Mouse (Mus musculus) kidney, embryonic 15.5 days (tissue): ENCODE data around the gene Ddi2. TPM values are rescaled to one million over a fixed set of nuclear protein-coding genes. Genes with fewer than 3 reads are reported as not detected.
A peak's percentile ranks its signal among the peaks of the same experiment; 100 is the strongest.

Experiments
- ATAC-seq: fragments of 200-750 bp; cut with Nextera tagmentation; replicated peaks from 2 replicates; pipeline ENCODE4 v1.8.0; 2017; ENCODE audit warnings: moderate TSS enrichment; ENCODE audit not compliant: low FRiP score
- H3K27ac ChIP-seq: fragments of 300-500 bp; sonication (generic); 2 replicates; pipeline ENCODE4 v1.5.1; 2015; ENCODE audit warnings: mild to moderate bottlenecking, inconsistent platforms
- H3K27me3 ChIP-seq: fragments of 300-500 bp; sonication (generic); 2 replicates; pipeline ENCODE4 v1.6.1; 2015; ENCODE audit warnings: inconsistent platforms
- H3K36me3 ChIP-seq: fragments of 300-500 bp; sonication (generic); 2 replicates; pipeline ENCODE4 v1.6.1; 2015; ENCODE audit warnings: inconsistent platforms
- H3K4me1 ChIP-seq: fragments of 300-500 bp; sonication (generic); 2 replicates; pipeline ENCODE4 v1.6.1; 2015; ENCODE audit warnings: inconsistent platforms
- H3K4me2 ChIP-seq: fragments of 300-500 bp; sonication (generic); 2 replicates; pipeline ENCODE4 v1.6.1; 2015; ENCODE audit warnings: moderate library complexity, mild to moderate bottlenecking, inconsistent platforms
- H3K4me3 ChIP-seq: fragments of 300-500 bp; sonication (generic); replicated peaks from 2 replicates; pipeline ENCODE4 v1.5.1; 2015; ENCODE audit warnings: mild to moderate bottlenecking, inconsistent platforms
- H3K9ac ChIP-seq: fragments of 300-500 bp; sonication (generic); 2 replicates; pipeline ENCODE4 v1.6.1; 2015; ENCODE audit warnings: mild to moderate bottlenecking, inconsistent platforms
- H3K9me3 ChIP-seq: fragments of 300-500 bp; sonication (generic); replicated peaks from 2 replicates; pipeline ENCODE4 v1.6.1; 2016; ENCODE audit warnings: inconsistent platforms
- WGBS: fragments of 180-500 bp; shearing (Covaris S2); methylation state at CpG from one replicate; pipeline ENCODE4 v1.1.7; 2015; ENCODE audit warnings: mixed read lengths; 5-methylcytosine and 5-hydroxymethylcytosine counted together
- polyA plus RNA-seq: library from polyadenylated mRNA; unstranded; fragments of >200 nt; fragmentation: Nextera tagmentation; extraction: Ambion mirVana; gene quantifications from 2 replicates; pipeline ENCODE4 v1.2.1, GENCODE M21; 2015

Ddi2 gene
- polyA plus RNA-seq, 1 experiment from 2014 or later: 21.8 TPM

DNA sequence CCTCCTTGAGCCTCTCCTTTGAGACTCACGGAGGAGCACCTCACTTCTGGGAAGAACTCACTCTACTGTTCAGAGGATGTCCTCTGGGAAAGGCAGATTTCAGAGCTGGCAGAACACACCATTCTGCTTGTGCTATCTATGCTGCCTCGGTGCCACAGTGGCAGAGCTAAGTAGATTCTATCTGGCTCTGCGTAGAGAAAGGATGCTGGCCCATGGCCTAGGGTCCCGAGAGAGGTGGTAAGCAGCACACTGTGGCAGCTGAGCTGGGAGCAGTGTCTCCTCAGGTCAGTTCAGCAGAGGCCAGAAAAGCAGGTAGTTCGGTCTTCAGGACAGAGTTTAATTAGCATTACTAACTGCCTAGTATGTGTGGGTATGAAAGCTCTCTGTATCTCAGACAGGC, 75.0 kb downstream of the Ddi2 start:
- ATAC-seq: no peak
- no peak overlapping the region for H3K4me3 ChIP-seq
- H3K4me1 ChIP-seq: peaks cover 12% of the 10 kb centered on the region
- peaks cover 32% of the 10 kb centered on the region for H3K36me3 ChIP-seq
- no peak overlapping the region for H3K27ac ChIP-seq
- WGBS: 92% methylated on average over 5 of the region's 5 CpGs
- H3K27me3 ChIP-seq: no peaks in the 10 kb centered on the region
- H3K9ac ChIP-seq: no peak overlapping the region
- H3K9me3 ChIP-seq: no peaks in the 10 kb centered on the region
- H3K4me2 ChIP-seq: no peak overlapping the region

DNA sequence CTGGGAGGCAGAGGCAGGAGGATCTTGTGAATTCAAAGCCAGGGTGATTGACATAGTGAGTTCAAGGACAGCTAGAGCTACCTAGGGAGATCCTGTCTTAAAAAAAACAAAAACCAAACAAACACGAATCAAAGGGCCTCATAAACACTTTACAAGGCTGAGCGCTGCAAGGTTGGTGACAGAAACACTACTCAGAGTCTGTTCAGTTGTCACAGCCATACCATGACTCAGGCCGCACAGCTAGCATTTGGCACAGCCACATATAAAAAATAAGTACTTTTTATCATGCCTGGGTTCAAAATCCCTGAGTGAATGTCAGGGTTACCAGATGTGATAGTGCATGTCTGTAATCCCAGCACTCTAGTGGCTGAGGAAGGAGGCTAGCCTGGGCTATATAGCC, 76.0 kb downstream of the Ddi2 start:
- no peak for ATAC-seq
- Histone ChIP-seq H3K9ac (no peak overlapping the region), H3K36me3 (peaks cover 31% of the 10 kb centered on the region), H3K9me3 (no peaks in the 10 kb centered on the region), H3K4me2 (no peak overlapping the region), H3K4me3 (no peak overlapping the region), H3K27me3 (no peaks in the 10 kb centered on the region), H3K4me1 (peaks cover 21% of the 10 kb centered on the region), H3K27ac (no peak overlapping the region)
- 94% methylated on average over 3 of the region's 3 CpGs for WGBS

DNA sequence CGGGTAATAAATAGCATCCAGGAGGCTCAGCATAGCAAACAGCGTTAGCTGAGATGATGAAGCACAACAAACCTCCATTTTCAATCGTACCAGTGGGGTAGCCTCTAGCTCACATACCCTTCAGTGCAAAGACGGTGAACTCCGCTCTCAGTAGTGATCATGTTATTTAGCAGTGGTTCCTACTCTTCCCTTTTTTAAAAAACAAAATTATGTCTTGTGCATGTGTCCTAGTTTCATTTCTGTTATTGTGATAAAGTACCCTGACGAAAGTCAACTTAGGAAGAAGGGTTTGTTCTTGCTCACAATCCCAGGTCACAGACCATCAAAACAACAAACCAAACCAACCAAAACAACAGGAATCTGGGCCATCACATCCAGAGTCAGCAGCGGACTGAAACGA, 77.2 kb downstream of the Ddi2 start:
- no peak overlapping the region for H3K9ac ChIP-seq
- no peaks in the 10 kb centered on the region for H3K27me3 ChIP-seq
- H3K4me3 ChIP-seq: no peak overlapping the region

DNA sequence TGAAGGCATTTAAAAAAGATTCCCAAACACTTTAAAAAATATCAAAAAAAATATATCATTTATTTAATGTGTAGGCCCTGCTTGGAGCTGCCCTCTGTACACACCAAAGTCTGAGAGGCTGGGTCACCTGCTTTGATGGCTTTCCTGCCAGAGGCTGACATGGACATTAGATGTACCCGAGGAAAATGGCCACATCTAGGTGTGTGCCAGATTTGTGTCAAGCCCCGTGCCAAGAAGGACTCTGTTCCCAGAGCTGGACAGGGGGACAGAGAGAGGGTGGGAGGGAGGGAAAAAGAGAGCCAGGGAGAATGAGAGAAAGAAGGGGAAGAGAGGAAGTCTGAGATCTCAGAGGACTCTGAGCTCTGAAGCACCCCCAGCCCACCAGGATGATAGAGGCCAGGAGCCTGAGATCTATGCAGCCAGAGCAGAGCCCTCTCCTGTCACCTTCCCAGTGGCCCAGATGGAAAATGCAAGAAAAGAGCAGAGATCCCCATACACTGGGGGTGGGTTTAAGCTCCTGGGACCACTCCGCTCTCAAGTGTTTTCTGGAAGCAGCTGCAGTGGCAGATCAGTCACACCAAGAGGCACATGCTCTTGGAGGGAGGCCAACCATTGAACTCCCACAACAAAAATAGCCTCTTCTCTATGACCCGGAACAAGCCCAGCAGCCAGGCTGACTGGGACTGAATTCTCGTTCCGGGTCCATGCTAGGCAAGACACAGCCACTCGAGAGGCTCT, 79.9 kb downstream of the Ddi2 start:
- Histone ChIP-seq H3K27me3 (no peaks in the 10 kb centered on the region), H3K36me3 (peaks cover 47% of the 10 kb centered on the region), H3K9me3 (no peaks in the 10 kb centered on the region), H3K4me3 (no peak overlapping the region), H3K4me2 (peak overlapping the region; percentile 14; the same call in 1 of the 2 replicates), H3K4me1 (peaks cover 21% of the 10 kb centered on the region), H3K27ac (peak overlapping the region; percentile 78), H3K9ac (no peak overlapping the region)
- peak; percentile 58 for ATAC-seq
- WGBS: 23% methylated on average over 7 of the region's 7 CpGs

More for the DNA sequence above, 77.2 kb downstream of the Ddi2 start:
- Histone ChIP-seq H3K4me2 (no peak overlapping the region), H3K4me1 (peaks cover 24% of the 10 kb centered on the region), H3K27ac (no peak overlapping the region), H3K9me3 (no peaks in the 10 kb centered on the region), H3K36me3 (peaks cover 31% of the 10 kb centered on the region)
- ATAC-seq: no peak
- WGBS: 89% methylated on average over 8 of the region's 8 CpGs

DNA sequence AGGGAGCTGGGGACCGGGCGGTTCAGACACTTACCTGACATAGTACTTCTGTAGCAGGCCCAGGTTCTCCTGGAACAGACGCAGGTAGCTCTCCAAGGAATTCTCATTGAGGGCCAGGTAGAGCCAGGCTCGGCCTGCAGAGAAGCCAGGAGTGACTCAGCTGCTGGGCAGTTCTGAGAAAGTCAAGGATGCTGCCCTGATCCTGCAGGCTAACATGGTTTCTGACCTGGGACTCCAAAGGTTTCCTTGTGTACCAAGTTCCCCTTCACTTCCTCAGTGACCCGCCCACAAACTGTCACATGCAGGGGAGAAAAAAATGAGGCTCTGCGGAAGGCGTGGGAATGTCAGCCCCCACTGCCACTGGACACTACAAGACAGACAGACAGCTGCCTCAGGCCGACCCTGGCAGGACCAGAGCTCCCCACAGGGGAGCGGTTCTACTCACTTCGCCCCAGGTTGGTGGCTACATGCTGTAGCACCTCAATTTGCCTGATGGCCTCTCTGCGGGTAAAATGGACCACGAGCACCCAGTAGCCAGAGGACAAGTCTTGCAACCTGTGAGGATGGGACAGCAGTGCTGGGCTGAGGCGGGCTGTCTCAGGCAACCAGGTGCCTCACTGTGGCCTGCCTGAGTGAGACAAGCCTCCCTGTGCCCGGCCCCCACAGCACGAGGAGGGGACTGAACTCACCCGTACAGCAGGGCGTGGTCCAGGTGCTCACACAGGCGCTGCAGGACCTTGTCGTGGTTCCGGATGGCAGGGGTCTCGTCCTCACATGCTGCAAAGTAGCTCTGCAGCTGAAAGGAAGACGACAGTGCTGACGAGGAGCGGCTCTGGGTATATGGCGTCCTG, 81.0 kb downstream of the Ddi2 start:
- no peak for ATAC-seq

DNA sequence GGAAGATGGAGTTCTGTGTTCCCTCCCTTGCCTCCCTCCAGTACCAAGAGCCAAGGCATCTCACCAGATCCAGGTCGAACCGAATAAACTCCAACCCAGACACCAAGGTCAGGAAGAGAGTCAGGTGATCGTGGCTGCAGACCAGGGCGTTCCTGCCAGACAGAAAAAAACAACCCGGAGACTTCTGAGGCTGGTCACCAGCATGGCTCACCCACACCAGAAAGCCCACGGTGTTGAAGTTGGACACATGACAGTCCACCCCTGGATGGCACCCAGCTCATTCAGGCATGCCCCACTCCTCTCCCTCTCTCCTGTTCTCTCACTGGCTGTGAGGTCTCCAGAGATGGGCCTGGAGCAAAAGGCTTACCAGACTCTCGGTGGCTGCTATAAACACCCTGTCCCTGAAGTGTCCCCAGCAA, 81.9 kb downstream of the Ddi2 start:
- no peak for ATAC-seq
- H3K36me3 ChIP-seq: peaks cover 58% of the 10 kb centered on the region

More for the DNA sequence above, 81.0 kb downstream of the Ddi2 start:
- no peak overlapping the region for H3K4me3 ChIP-seq
- H3K4me2 ChIP-seq: no peak overlapping the region
- no peak overlapping the region for H3K9ac ChIP-seq
- no peaks in the 10 kb centered on the region for H3K27me3 ChIP-seq
- H3K4me1 ChIP-seq: peaks cover 21% of the 10 kb centered on the region
- 87% methylated on average over 25 of the region's 25 CpGs for WGBS
- H3K27ac ChIP-seq: no peak overlapping the region
- H3K36me3 ChIP-seq: peaks cover 51% of the 10 kb centered on the region
- H3K9me3 ChIP-seq: no peaks in the 10 kb centered on the region

DNA sequence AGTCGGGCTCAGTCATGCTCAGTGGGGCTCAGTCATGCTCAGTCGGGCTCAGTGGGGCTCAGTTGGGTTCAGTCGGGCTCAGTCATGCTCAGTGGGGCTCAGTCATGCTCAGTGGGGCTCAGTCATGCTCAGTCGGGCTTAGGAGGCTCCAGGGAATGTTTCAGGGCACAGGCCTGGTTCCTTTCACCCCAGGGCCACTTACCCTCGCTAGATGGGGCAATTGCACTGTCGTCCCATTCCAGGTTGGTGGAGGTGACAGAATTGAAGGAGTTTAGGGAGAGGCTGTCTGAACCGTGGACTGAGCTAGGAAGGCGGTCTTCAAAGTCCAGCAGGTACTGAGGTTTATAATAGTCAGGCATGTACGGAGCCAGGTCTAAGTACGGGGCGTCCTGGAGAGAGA, 83.7 kb downstream of the Ddi2 start:
- no peak for ATAC-seq
- no peaks in the 10 kb centered on the region for H3K9me3 ChIP-seq
- no peak overlapping the region for H3K4me2 ChIP-seq
- H3K27ac ChIP-seq: no peak overlapping the region
- 66% methylated on average over 11 of the region's 11 CpGs for WGBS
- H3K4me1 ChIP-seq: peaks cover 21% of the 10 kb centered on the region
- H3K9ac ChIP-seq: no peak overlapping the region
- no peak overlapping the region for H3K4me3 ChIP-seq
- no peaks in the 10 kb centered on the region for H3K27me3 ChIP-seq
- peaks cover 74% of the 10 kb centered on the region for H3K36me3 ChIP-seq

More for the DNA sequence above, 81.9 kb downstream of the Ddi2 start:
- Histone ChIP-seq H3K27me3 (no peaks in the 10 kb centered on the region), H3K4me2 (no peak overlapping the region), H3K9ac (no peak overlapping the region), H3K9me3 (no peaks in the 10 kb centered on the region), H3K4me1 (peaks cover 21% of the 10 kb centered on the region), H3K4me3 (no peak overlapping the region), H3K27ac (no peak overlapping the region)
- 83% methylated on average over 7 of the region's 7 CpGs for WGBS

DNA sequence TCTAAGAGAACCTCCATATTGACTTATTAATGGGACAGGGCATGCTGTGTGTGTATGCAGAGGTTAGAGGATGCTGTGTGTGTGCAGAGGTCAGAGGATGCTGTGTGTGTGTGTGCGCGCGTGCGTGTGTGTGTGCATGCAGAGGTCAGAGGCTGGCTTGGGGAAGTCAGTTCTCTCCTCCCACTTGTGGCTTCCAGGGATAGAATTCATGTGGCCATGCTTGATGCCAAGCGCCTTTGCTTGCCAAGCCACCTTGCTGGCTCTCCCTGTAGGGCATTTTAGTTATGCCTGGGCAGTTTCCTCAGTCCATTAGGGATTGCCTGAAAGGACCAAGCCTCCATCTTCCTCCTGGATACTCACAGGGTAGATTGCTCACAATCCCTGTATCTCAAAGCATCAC, 86.5 kb downstream of the Ddi2 start:
- no peaks in the 10 kb centered on the region for H3K9me3 ChIP-seq

DNA sequence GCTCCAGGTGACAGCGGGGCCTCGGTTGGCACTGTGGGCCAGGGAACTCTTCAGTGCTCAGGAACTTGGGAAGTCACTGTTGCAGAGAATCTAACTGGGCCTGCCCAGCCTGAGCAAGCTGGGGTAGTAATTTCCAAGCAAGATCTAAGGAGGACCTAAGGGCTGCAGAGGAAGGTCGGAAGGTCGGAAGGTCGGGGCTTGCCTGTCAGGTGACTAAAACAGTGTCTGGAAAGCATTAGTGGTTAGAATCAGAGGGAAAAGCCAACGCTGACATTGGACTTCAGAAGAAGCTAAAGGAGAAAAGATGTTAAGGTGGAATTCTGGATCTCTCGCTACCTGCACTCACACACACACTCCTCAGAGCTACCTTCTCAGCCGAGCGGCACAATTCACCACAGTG, 87.2 kb downstream of the Ddi2 start:
- no peak overlapping the region for H3K4me2 ChIP-seq
- no peaks in the 10 kb centered on the region; the same call in 1 of the 2 replicates for H3K4me1 ChIP-seq
- H3K9ac ChIP-seq: no peak overlapping the region
- no peaks in the 10 kb centered on the region for H3K9me3 ChIP-seq
- H3K27ac ChIP-seq: no peak overlapping the region
- no peaks in the 10 kb centered on the region for H3K27me3 ChIP-seq
- WGBS: 82% methylated on average over 9 of the region's 9 CpGs
- H3K4me3 ChIP-seq: no peak overlapping the region
- peaks cover 90% of the 10 kb centered on the region for H3K36me3 ChIP-seq
- ATAC-seq: no peak

More for the DNA sequence above, 86.5 kb downstream of the Ddi2 start:
- 90% methylated on average over 5 of the region's 5 CpGs for WGBS
- Histone ChIP-seq H3K4me1 (no peaks in the 10 kb centered on the region; the same call in 1 of the 2 replicates), H3K27ac (no peak overlapping the region), H3K4me3 (no peak overlapping the region), H3K36me3 (peaks cover 89% of the 10 kb centered on the region), H3K4me2 (no peak overlapping the region), H3K27me3 (no peaks in the 10 kb centered on the region), H3K9ac (no peak overlapping the region)
- no peak for ATAC-seq

DNA sequence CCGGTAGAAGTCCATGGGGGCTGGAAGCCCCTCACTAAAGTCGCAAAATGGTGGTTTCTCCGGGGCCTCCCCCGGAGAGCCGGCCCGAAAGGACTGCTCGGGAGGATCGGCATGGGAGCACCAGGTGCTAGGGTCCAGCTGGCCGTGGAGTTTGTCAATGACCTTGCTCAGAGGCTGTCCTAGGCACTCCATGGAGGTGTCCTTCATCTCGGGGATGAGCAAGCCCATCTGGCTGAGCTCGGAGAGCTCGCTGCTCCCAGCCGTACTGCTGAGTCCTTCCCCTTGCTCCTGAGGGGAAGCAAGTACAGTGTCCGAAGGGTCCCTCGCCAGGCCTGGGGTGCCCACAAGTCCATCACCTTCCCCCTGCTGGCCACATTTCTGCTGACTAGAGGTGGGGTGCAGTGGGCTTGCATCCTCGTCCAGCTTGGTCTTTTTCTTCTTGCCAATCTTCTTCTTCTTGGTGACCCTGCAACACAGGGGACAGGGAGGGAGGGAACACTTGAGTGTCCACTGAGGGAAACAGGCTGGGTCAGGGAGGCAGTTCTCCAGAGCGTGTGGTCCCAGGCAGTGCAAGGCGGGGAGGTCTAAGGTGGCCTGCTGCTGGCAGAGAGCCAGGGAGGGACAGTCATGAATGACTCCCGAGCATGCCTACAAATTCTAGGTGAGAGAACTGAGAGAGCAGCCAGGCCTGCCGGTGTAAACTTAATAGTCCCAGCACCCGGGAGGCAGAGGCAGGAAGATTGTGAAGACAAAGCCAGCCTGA, 90.9 kb downstream of the Ddi2 start:
- no peaks in the 10 kb centered on the region for H3K27me3 ChIP-seq
- WGBS: 86% methylated on average over 21 of the region's 21 CpGs
- no peak overlapping the region for H3K27ac ChIP-seq
- no peaks in the 10 kb centered on the region for H3K9me3 ChIP-seq
- ATAC-seq: no peak
- no peak overlapping the region for H3K4me2 ChIP-seq
- H3K4me1 ChIP-seq: no peaks in the 10 kb centered on the region
- peaks cover 94% of the 10 kb centered on the region for H3K36me3 ChIP-seq
- H3K4me3 ChIP-seq: no peak overlapping the region
- no peak overlapping the region for H3K9ac ChIP-seq

DNA sequence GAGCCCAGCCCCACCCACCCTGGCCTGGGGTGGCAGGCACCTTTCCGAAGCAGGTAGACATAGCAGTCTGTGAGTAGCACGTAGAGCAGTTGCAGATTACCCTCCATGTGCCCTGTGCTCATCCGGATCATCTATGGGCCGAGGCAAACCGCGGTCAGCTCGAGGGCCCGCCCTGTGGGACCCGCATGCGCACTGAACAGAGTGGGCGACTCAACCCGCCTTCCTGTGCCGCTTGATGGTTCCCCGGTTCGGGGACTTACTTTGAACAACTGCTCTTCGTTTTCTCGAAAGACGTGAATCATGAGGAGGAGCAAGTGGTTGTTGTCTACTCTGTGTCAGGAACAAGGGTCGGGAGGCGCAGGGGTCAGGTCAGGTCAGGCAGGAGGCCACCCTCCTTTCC, 92.0 kb downstream of the Ddi2 start:
- Histone ChIP-seq H3K4me1 (no peaks in the 10 kb centered on the region), H3K4me3 (no peak overlapping the region), H3K27me3 (no peaks in the 10 kb centered on the region), H3K9ac (no peak overlapping the region), H3K36me3 (peaks cover 94% of the 10 kb centered on the region), H3K9me3 (no peaks in the 10 kb centered on the region), H3K4me2 (no peak overlapping the region), H3K27ac (no peak overlapping the region)
- WGBS: 93% methylated on average over 20 of the region's 20 CpGs
- no peak for ATAC-seq

DNA sequence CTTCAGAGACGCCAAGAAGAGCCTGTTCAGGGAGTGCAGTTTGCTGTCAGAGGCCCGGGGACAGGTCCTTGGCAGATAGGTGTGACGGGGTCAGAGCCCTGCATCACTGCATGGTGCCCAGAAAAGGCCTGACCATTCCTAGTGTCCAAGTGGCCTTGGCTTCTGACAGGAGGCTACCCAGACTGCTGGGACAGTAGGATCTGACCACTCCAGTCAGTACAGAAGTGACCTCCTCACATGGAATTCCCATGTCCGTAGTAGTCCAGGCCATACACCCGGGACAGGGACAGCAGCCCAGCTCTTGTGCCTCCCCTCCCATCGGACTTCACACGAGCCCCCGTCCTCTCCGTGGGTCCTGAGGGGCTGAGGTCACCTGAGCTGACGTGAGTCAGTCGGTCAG, 93.2 kb downstream of the Ddi2 start:
- Histone ChIP-seq H3K9me3 (no peaks in the 10 kb centered on the region), H3K27me3 (no peaks in the 10 kb centered on the region), H3K36me3 (peaks cover 95% of the 10 kb centered on the region), H3K4me2 (no peak overlapping the region), H3K4me1 (no peaks in the 10 kb centered on the region), H3K9ac (no peak overlapping the region), H3K27ac (no peak overlapping the region), H3K4me3 (no peak overlapping the region)
- no peak for ATAC-seq
- WGBS: 91% methylated on average over 11 of the region's 11 CpGs
